Mouse (Mus musculus): ENCODE measurements at regions not wholly inside any gene's neighbourhood (a gene's known extent, or its start where the extent isn't known, plus 50 kb on each side); places are given as distances from the start of the nearest gene placed in this dataset.

GRCm38 (mm10) chr6:141027787-141028186, 221.3 kb upstream of the Pde3a start:
- DNase-seq (ENCODE audit: low read depth), result no peak

GRCm38 (mm10) chr6:141034824-141035223, 214.2 kb upstream of the Pde3a start:
- DNase-seq (ENCODE audit: low read depth), result no peak

- DNase-seq (ENCODE audit: low read depth), result no peak
Observed at GRCm38 (mm10) chr6:141041358-141041757, 207.7 kb upstream of the Pde3a start.

GRCm38 (mm10) chr6:141041781-141042625, 207.1 kb upstream of the Pde3a start:
- DNase-seq (ENCODE audit: low read depth), result no peak

- no peak for DNase-seq (ENCODE audit: low read depth)
Observed at GRCm38 (mm10) chr6:141048271-141048670, 200.8 kb upstream of the Pde3a start.

- no peak for DNase-seq (ENCODE audit: low read depth)
Observed at GRCm38 (mm10) chr6:141050038-141050684, 198.9 kb upstream of the Pde3a start.

- no peak for DNase-seq (ENCODE audit: low read depth)
Observed at GRCm38 (mm10) chr6:141054026-141054425, 195.0 kb upstream of the Pde3a start.

- DNase-seq (ENCODE audit: low read depth), result no peak
Observed at GRCm38 (mm10) chr6:141059250-141059916, 189.7 kb upstream of the Pde3a start.

GRCm38 (mm10) chr6:141065724-141066123, 183.3 kb upstream of the Pde3a start:
- no peak for DNase-seq (ENCODE audit: low read depth)

- DNase-seq (ENCODE audit: low read depth), result no peak
Observed at GRCm38 (mm10) chr6:141068861-141069467, 180.1 kb upstream of the Pde3a start.

GRCm38 (mm10) chr6:141069896-141070295, 179.2 kb upstream of the Pde3a start:
- DNase-seq (ENCODE audit: low read depth), result peak; percentile 2

GRCm38 (mm10) chr6:141071507-141071906, 177.6 kb upstream of the Pde3a start:
- DNase-seq (ENCODE audit: low read depth), result no peak

- DNase-seq (ENCODE audit: low read depth), result no peak
Observed at GRCm38 (mm10) chr6:141091076-141091780, 157.8 kb upstream of the Pde3a start.

- no peak for DNase-seq (ENCODE audit: low read depth)
Observed at GRCm38 (mm10) chr6:141091781-141092140, 157.3 kb upstream of the Pde3a start.

GRCm38 (mm10) chr6:141097338-141098122, 151.5 kb upstream of the Pde3a start:
- no peak for DNase-seq (ENCODE audit: low read depth)

GRCm38 (mm10) chr6:141118287-141118686, 130.8 kb upstream of the Pde3a start:
- peak; percentile 3 for DNase-seq (ENCODE audit: low read depth)

GRCm38 (mm10) chr6:141126614-141127396, 122.3 kb upstream of the Pde3a start:
- no peak for DNase-seq (ENCODE audit: low read depth)

- no peak for DNase-seq (ENCODE audit: low read depth)
Observed at GRCm38 (mm10) chr6:141129596-141129995, 119.5 kb upstream of the Pde3a start.

- DNase-seq (ENCODE audit: low read depth), result no peak
Observed at GRCm38 (mm10) chr6:141134176-141134575, 114.9 kb upstream of the Pde3a start.

- DNase-seq (ENCODE audit: low read depth), result no peak
Observed at GRCm38 (mm10) chr6:141136664-141137375, 112.2 kb upstream of the Pde3a start.
